Mouse (Mus musculus) spleen, adult 2 months (tissue): ENCODE measurements around the gene Cep70.

Source experiments
- CTCF ChIP-seq: fragments of 200-500 bp; IDR thresholded peaks from 2 replicates; pipeline ENCODE4 v1.5.1; 2011; ENCODE audit warnings: mild to moderate bottlenecking, inconsistent platforms; ENCODE audit not compliant: insufficient read depth, insufficient read length, insufficient replicate concordance; ENCODE audit errors: extremely low read depth
- POLR2A ChIP-seq: fragments of 200-500 bp; IDR thresholded peaks from 2 replicates; pipeline ENCODE4 v1.6.1; 2011; ENCODE audit warnings: low read depth, low read length, inconsistent platforms

DNA sequence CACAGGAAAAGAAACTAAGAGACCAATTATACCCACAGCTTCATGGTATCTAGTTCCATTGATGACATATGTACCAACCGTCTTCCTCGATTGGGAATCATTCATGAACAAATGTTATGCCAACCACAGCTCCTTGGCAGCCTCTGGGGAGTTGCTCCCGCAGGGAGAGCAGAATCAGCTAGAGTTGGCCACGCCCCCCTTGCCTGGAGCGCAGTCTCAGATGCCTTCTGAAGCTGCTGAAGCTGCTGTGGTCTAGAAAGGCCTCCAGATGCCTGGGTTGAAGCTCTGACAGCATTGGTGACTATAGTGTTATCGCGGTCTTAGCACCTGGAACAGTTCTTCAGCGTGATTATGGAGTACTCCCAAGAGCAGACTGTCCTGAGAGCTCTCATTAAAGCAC lies 5.1 kb downstream of the Cep70 start:
- TF ChIP-seq CTCF (no peak), POLR2A (no peak)
